Comparison of ENCODE assay signal across 15 mouse cellular contexts in genomic region chr6:51078967-51079355, GRCm38 (mm10).
DNase-seq lines count a peak whose midpoint lies in the region; ATAC-seq and TF ChIP-seq lines count a peak whose summit lies in the region.
"Had no signal": no experiment of that assay in that cellular context is flagged by ENCODE, and none has a peak within 500 bp of the region (broad histone marks: within the 10 kb centered on the region; RNA-seq: fewer than 3 reads in every experiment).

No protein-coding gene starts in this region.

- peaks cover 43% of the 10 kb centered on the region for H3K4me1 ChIP-seq in forebrain, embryonic 12.5 days
- H3K4me1 ChIP-seq in forebrain, postnatal 0 days (ENCODE audit: insufficient read depth): peaks cover 7% of the 10 kb centered on the region; the same call in 1 of the 2 replicates
- H3K4me1 ChIP-seq in embryonic facial prominence, embryonic 10.5 days: peaks cover 52% of the 10 kb centered on the region
- H3K4me1 ChIP-seq in forebrain, embryonic 15.5 days: peaks cover 53% of the 10 kb centered on the region
- H3K4me1 ChIP-seq in hindbrain, postnatal 0 days (ENCODE audit: insufficient read depth, low read length): peaks cover 6% of the 10 kb centered on the region; the same call in 1 of the 2 replicates

- DNase-seq in forebrain, postnatal 0 days: no peak
- no peak for DNase-seq in embryonic facial prominence, embryonic 10.5 days (ENCODE audit: low spot score)
- no peak for DNase-seq in hindbrain, postnatal 0 days (ENCODE audit: low spot score)
- DNase-seq in heart, postnatal 10 days: no peak
- no peak for DNase-seq in layer of hippocampus, postnatal 14 days (ENCODE audit: low spot score in 2 of 2)
- DNase-seq: liver, postnatal 0 days; spleen, adult 18-20 months had no signal

- H3K9ac ChIP-seq in forebrain, embryonic 12.5 days: no peak overlapping the region
- H3K9ac ChIP-seq in forebrain, postnatal 0 days: no peak overlapping the region
- no peak overlapping the region for H3K9ac ChIP-seq in forebrain, embryonic 15.5 days (replicated peaks)
- H3K9ac ChIP-seq in hindbrain, postnatal 0 days (replicated peaks; ENCODE audit: low read length): no peak overlapping the region
- H3K9ac ChIP-seq: limb, embryonic 15.5 days; liver, postnatal 0 days; stomach, embryonic 15.5 days had no signal

- intact Hi-C loops in heart, postnatal 10 days (cut with DNase I): no loop called here

- TF ChIP-seq CTCF in forebrain, postnatal 0 days (IDR thresholded peaks at IDR 0.05; ENCODE audit: low read depth): no peak
- no peak for TF ChIP-seq CTCF in hindbrain, postnatal 0 days (IDR thresholded peaks at IDR 0.05; ENCODE audit: low read depth)

- no peak overlapping the region for H3K4me2 ChIP-seq in forebrain, embryonic 12.5 days
- no peak overlapping the region for H3K4me2 ChIP-seq in forebrain, postnatal 0 days (ENCODE audit: low read depth)
- no peak overlapping the region for H3K4me2 ChIP-seq in forebrain, embryonic 15.5 days (replicated peaks)
- H3K4me2 ChIP-seq in hindbrain, postnatal 0 days (ENCODE audit: low read depth, low read length): no peak overlapping the region
- H3K4me2 ChIP-seq: limb, embryonic 15.5 days; stomach, embryonic 15.5 days had no signal

- no peaks in the 10 kb centered on the region for H3K27me3 ChIP-seq in forebrain, embryonic 12.5 days
- H3K27me3 ChIP-seq in forebrain, postnatal 0 days (ENCODE audit: insufficient read depth, low read length): no peaks in the 10 kb centered on the region
- H3K27me3 ChIP-seq in embryonic facial prominence, embryonic 10.5 days (replicated peaks; ENCODE audit: low read depth, poor library complexity, severe bottlenecking): no peaks in the 10 kb centered on the region
- H3K27me3 ChIP-seq in forebrain, embryonic 15.5 days: no peaks in the 10 kb centered on the region
- no peaks in the 10 kb centered on the region for H3K27me3 ChIP-seq in hindbrain, postnatal 0 days (ENCODE audit: insufficient read depth, low read length)
- H3K27me3 ChIP-seq: CH12.LX; limb, embryonic 15.5 days; stomach, embryonic 15.5 days had no signal

- 89% methylated on average over 5 of the region's 5 CpGs for WGBS in forebrain, embryonic 12.5 days
- 78% methylated on average over 5 of the region's 5 CpGs for WGBS in forebrain, postnatal 0 days
- WGBS in embryonic facial prominence, embryonic 10.5 days: 89% methylated on average over 5 of the region's 5 CpGs
- 83% methylated on average over 5 of the region's 5 CpGs for whole genome bisulfite sequencing in forebrain, embryonic 15.5 days
- WGBS in hindbrain, postnatal 0 days: 58% methylated on average over 5 of the region's 5 CpGs

- H3K36me3 ChIP-seq in forebrain, embryonic 12.5 days (replicated peaks): no peaks in the 10 kb centered on the region
- no peaks in the 10 kb centered on the region for H3K36me3 ChIP-seq in forebrain, postnatal 0 days (ENCODE audit: insufficient read depth)
- H3K36me3 ChIP-seq in embryonic facial prominence, embryonic 10.5 days (replicated peaks): no peaks in the 10 kb centered on the region
- no peaks in the 10 kb centered on the region for H3K36me3 ChIP-seq in forebrain, embryonic 15.5 days
- no peaks in the 10 kb centered on the region for H3K36me3 ChIP-seq in hindbrain, postnatal 0 days (ENCODE audit: insufficient read depth, low read length)
- H3K36me3 ChIP-seq: limb, embryonic 15.5 days; stomach, embryonic 15.5 days had no signal

- ATAC-seq in forebrain, embryonic 12.5 days (ENCODE audit: low FRiP score): no peak
- ATAC-seq in forebrain, postnatal 0 days: no peak
- no peak for ATAC-seq in forebrain, embryonic 15.5 days (replicated peaks)
- 0 out of 2 replicates have a peak, but pooled peaks have one; percentile 12 for ATAC-seq in hindbrain, postnatal 0 days
- ATAC-seq in granulocyte monocyte progenitor cell, adult 5-6 weeks (replicated peaks; ENCODE audit: poor library complexity, severe bottlenecking): no peak
- ATAC-seq: activated CD4-positive, CD25-positive, alpha-beta regulatory T cell, adult 4 months; liver, postnatal 0 days had no signal

- no peak overlapping the region for H3K4me3 ChIP-seq in forebrain, embryonic 12.5 days (replicated peaks)
- no peak overlapping the region for H3K4me3 ChIP-seq in forebrain, postnatal 0 days (ENCODE audit: low read depth, low read length)
- no peak overlapping the region for H3K4me3 ChIP-seq in embryonic facial prominence, embryonic 10.5 days
- no peak overlapping the region for H3K4me3 ChIP-seq in forebrain, embryonic 15.5 days
- no peak overlapping the region for H3K4me3 ChIP-seq in hindbrain, postnatal 0 days (ENCODE audit: low read length)
- H3K4me3 ChIP-seq: left cerebral cortex, adult 2 months; limb, embryonic 15.5 days; stomach, embryonic 15.5 days had no signal

- no peaks in the 10 kb centered on the region for H3K9me3 ChIP-seq in forebrain, embryonic 12.5 days
- no peaks in the 10 kb centered on the region for H3K9me3 ChIP-seq in forebrain, postnatal 0 days (ENCODE audit: low read length)
- no peaks in the 10 kb centered on the region for H3K9me3 ChIP-seq in embryonic facial prominence, embryonic 10.5 days
- H3K9me3 ChIP-seq in forebrain, embryonic 15.5 days: no peaks in the 10 kb centered on the region
- H3K9me3 ChIP-seq in hindbrain, postnatal 0 days (ENCODE audit: low read length): no peaks in the 10 kb centered on the region
- H3K9me3 ChIP-seq: limb, embryonic 15.5 days; stomach, embryonic 15.5 days had no signal

- H3K27ac ChIP-seq in forebrain, embryonic 12.5 days: peak overlapping the region; percentile 94
- no peak overlapping the region; the same call in 1 of the 2 replicates for H3K27ac ChIP-seq in forebrain, postnatal 0 days (ENCODE audit: low read depth, low read length)
- H3K27ac ChIP-seq in embryonic facial prominence, embryonic 10.5 days (replicated peaks): peak overlapping the region; percentile 89
- peak overlapping the region; percentile 90 for H3K27ac ChIP-seq in forebrain, embryonic 15.5 days (replicated peaks)
- H3K27ac ChIP-seq in hindbrain, postnatal 0 days: peak overlapping the region; percentile 73; the same call in 1 of the 2 replicates
- H3K27ac ChIP-seq: left cerebral cortex, adult 2 months; stomach, embryonic 15.5 days had no signal
